Mouse (Mus musculus): ENCODE data around the gene Hsd11b1.

- TF ChIP-seq MAFK (IDR thresholded peaks at IDR 0.05; ENCODE audit: borderline replicate concordance, low read depth, low read length) (no peak), CTCF (IDR thresholded peaks at IDR 0.05 in 2 of 3, conservative IDR thresholded peaks at IDR 0.05 in 1 of 3; ENCODE audit: control insufficient read depth in 1 of 3, insufficient read depth in 1 of 3, low read depth in 2 of 3, low read length in 3 of 3, poor library complexity in 1 of 3, severe bottlenecking in 1 of 3) (no peak), GATA1 (IDR thresholded peaks at IDR 0.05; ENCODE audit: low read depth, low read length) (no peak), POLR2AphosphoS5 (IDR thresholded peaks at IDR 0.05; ENCODE audit: borderline replicate concordance, low read depth, low read length) (no peak), CHD2 (IDR thresholded peaks at IDR 0.05; ENCODE audit: low read length) (no peak), POLR2A (IDR thresholded peaks at IDR 0.05; ENCODE audit: control insufficient read depth in 1 of 2, insufficient read depth in 1 of 2, low read depth in 1 of 2, low read length in 2 of 2, poor library complexity in 1 of 2) (no peak), KAT2A (conservative IDR thresholded peaks at IDR 0.05; ENCODE audit: low read depth, low read length) (no peak)
Measured at GRCm38 (mm10) chr1:193256621-193257098, 7.2 kb downstream of the Hsd11b1 start.

Measured in MEL (cell line).